Mouse (Mus musculus) cerebellum, postnatal 25 days (tissue): ENCODE results near the gene Agbl4.

Experiments
- DNase-seq, 2 experiments: peaks; one replicate each; pipeline ENCODE4 v3.0.0; 2021; ENCODE audit warnings: mixed read lengths in 2 of 2

Gene Agbl4

DNA sequence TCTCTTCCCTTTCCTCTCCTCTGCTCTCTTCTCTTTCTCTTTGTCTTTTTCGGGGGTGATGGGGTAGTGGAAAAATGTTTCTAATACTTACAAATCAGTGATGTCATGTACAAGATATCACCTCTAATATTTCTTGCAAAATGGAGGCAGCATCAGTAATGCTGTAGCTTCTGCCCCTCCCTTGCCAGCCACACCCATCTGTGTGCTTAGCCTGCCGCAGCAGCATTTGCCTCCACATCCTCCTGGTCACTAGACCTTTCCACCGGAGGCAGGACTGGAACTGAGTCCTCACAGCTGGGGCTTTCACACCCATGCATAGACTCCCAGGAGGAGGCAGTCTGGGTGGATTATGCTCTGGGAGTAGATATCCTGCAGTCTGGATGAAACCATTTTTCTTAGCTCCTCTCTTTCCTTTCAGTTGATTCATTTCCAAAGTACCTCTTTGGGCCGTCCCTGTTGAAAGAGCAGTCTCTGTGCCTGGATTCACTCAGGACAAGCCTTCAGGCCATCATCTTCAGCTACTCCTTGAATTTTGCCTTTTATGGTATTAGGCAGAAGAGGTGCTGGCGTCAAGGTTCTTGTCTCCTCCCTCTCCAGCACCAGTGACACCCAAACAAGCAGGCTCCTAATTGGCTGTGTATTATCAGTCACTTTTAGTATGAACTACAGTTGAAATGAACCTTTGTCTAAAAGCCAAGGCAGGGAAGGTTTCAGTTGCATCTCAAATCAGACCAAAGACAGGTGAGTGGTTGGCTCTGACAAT lies 1105.7 kb downstream of the Agbl4 start:
- no peak for DNase-seq

GRCm38 (mm10) chr4:111504952-111505351 lies 1107.5 kb downstream of the Agbl4 start:
- no peak for DNase-seq

DNA sequence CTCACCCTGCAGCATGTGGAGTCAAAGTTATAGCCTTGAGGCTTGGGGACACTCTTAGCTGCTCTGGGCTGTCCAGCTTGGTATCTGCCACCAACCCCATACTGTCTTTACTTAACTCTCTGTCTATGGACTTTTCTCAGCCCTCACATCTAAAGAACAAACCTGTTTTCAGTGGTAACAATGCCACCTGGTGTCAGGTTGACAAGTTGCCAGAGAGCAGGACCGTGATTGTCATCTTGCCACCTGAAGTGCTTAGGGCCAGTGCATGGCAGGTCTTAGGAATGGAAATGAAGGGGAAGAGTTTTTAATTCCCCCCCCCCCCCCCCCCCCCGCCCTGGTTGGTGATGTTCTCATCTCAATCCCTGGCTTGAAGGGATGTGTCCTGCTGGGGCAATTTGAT lies 1112.7 kb downstream of the Agbl4 start:
- no peak for DNase-seq

DNA sequence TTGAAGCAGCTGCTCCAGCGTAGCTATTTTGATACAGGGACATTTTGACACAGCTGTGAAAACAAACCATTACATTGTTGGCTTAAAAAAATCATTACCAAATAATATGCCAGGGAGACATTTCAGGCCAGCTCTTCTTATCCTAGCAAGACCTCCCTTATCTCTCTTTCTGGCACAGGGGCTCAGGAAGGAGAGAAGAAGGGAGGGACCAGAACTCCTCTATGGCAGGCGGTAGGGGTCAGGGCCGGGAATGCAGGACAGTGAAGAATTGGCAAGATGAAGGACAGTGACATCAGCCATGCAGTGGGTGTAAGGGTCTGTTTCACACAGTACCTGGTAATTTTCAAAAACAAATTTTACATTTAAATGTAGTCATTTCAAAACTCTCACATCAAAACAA lies 1116.5 kb downstream of the Agbl4 start:
- no peak for DNase-seq

DNA sequence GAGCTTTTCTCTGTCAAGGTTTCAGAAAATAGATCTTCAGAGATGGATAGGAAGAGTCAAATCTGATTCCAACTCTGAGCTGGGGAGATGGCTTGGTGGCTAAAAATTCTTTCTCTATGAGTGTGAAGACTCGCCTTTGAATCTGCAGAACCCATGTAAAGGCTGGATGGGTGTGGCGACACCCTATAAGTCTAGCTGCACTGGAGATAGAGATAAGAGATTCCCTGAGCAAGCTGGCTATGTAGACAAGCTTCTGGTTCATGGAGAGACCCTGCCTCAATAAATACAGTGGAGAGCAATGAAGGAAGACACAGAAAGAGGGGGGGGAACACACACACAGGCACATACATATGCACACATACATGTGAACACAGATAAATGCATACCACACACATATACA lies 1118.7 kb downstream of the Agbl4 start:
- no peak for DNase-seq

GRCm38 (mm10) chr4:111517063-111517792 lies 1119.8 kb downstream of the Agbl4 start:
- DNase-seq = no peak

DNA sequence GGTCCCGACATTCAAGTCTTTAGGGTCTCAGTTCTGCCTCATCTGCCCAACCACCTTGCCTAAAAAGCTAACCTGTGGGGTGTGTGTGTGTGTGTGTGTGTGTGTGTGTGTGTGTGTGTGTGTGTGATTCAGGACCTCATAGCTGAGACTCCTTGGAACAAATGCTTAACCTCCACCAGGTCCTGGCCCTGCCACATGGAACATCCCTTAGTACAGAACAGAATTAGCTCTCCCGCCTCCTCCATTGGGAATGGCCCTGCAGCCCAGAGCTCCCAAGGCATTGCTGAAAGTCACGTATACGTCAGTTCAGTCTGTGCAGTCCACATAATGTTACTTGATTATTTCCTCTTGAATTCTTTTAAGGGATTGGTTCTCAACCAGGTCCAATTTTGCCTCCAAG lies 1120.7 kb downstream of the Agbl4 start:
- no peak for DNase-seq

DNA sequence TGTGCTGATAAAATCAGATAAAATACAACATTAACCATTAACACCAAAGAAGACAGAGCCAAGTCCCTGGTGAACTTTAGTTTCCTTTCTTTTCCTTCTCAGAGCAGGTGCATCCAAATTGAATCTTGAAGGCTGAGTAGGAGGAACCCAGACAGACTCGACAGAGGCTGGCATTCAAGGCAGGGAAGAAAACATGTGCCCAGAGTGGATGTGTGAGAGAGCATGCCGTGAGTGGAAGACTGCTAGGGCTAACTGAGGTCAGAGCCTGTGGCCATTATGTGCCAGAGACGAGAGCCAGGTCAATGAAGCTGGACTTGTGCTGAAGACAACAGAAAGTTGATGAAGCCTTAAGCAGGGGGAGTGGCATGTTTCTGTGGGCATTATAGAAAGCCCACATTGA lies 1121.8 kb downstream of the Agbl4 start:
- no peak for DNase-seq

- no peak for DNase-seq
Observed at GRCm38 (mm10) chr4:111520006-111520405, 1122.5 kb downstream of the Agbl4 start.

GRCm38 (mm10) chr4:111522974-111523373 lies 1125.5 kb downstream of the Agbl4 start:
- no peak for DNase-seq

GRCm38 (mm10) chr4:111528961-111529360 lies 1131.5 kb downstream of the Agbl4 start:
- no peak for DNase-seq

DNA sequence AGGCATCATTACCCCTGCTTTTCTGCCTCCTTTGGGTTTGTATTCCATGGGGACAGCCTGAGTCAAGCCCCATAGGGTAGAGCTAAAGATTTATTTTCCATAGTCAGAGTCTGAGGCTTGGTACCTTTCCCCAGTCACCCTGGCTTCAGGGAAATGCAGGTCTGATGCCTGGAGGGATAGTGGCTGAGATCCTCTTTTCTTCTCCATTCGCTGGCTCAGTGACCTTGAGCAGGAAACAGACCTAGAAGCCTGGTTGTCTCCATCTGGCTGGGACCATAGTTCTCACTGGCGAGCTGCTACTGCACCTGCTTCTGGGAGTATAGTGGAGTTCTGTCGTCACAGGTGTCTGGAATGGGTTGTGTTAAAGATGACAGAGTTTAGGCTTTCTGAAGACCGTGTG lies 1132.5 kb downstream of the Agbl4 start:
- no peak for DNase-seq

- DNase-seq = no peak
Observed at GRCm38 (mm10) chr4:111530537-111530936, 1133.1 kb downstream of the Agbl4 start.

GRCm38 (mm10) chr4:111544684-111545083 lies 1147.2 kb downstream of the Agbl4 start:
- no peak for DNase-seq

DNA sequence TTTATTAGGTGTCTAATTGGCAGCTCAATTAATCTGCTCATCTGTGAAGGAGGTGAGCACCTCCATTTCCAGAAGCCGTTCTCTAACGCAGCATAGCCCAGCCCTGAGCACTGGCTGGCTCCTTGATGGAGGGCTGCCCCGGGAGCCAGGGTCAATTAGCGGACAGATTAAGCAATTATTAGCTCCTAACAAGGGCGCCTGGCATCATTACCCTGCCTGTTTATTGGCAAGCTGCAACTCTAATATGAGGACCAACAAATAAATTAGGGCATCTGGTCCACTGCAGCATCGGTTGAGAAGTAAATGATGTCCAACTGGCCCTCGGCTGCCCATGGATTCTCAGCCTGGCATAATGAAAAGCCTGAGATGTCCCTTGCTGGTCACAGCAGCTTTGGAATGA lies 1148.5 kb downstream of the Agbl4 start:
- DNase-seq = no peak

DNA sequence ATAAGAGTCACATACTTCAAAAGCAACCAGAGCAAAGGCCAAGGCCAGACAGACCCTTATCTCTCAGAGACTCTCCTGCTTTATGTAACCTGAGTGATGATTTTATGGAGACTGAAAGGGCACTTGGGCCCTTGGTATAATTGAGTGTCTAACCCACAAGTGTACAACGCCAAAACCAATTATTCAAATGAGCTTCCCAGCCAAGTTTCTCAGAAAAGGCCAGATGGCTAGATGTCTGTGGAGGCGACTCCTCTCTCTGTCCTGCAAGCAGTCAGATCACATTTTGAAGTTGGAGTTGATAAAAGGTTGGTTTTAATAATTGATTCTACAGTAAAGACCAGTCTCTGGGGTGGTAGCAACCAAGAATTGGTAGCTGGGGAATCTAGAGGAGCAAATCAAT lies 1158.0 kb downstream of the Agbl4 start:
- no peak for DNase-seq

- DNase-seq = no peak
Observed at GRCm38 (mm10) chr4:111577087-111577773, 1179.8 kb downstream of the Agbl4 start.

DNA sequence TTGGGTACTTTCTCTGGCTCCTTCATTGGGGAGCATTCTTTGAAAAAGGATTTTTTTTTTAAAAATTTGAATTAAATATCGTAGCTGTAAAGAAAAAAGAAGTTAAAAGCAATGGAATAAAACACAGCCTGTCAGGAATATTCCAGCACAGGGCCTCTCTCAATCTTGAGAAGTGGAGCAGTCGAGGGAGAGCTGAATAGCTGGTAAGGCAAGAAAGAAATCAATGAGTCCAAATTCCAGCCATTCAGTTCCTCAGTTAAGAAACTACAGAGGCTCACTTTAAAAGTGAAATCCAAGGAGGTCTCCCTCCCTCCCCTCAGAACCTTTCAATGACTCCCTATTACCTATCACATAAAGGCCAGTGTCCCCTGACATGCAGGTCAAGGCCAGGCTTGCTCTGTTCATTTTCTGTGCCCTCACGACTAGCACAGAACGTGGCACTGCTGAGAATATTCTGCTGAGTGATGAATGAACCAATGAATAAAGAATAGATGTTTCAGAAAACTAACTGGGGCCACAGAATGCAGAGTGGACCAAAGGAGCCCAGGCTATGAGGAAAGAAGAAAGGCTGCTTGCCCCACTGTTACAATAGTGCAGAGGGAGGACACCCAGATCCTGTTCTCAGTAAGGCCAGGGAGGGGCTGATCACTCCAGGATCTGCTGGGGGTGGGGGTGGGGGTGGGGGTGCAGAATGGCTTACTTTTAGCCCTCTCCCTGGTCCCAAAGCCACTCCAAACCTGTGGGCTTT lies 1181.8 kb downstream of the Agbl4 start:
- DNase-seq = no peak

DNA sequence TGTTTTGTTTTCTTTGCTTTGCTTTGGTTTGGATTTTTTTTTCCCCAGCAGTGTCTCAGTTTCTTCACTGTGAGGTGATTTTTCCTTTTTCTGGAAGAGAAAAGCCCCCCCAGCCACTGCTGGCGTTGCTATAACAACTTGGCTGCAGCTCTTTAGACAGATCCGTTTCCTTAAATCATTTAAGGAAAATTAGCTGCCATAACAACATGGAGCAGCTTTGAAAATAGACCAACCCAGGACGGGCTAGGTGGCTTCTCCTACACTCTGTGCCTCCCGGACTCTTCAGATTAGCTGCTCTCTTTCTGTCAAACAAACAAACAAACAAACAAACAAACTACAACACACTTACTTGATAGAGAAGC lies 1182.4 kb downstream of the Agbl4 start:
- no peak for DNase-seq

DNA sequence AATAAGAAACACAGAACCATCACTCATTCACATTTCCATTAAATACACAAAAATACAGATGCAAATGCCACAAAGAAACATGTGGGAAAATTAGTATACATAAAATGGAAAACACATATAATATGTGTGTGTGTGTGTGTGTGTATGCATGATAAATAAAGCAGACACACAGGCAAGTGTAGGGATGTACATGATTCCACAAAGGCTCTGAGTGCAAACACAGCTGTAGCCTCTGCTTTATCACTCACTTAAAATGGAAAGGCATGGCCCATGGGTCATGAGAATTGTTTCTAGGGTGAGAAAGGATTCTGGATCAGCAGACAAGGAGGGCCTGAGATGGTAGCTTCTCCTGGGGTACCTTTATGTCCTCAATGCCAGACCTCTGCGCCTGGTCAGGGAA lies 1182.8 kb downstream of the Agbl4 start:
- no peak for DNase-seq

DNA sequence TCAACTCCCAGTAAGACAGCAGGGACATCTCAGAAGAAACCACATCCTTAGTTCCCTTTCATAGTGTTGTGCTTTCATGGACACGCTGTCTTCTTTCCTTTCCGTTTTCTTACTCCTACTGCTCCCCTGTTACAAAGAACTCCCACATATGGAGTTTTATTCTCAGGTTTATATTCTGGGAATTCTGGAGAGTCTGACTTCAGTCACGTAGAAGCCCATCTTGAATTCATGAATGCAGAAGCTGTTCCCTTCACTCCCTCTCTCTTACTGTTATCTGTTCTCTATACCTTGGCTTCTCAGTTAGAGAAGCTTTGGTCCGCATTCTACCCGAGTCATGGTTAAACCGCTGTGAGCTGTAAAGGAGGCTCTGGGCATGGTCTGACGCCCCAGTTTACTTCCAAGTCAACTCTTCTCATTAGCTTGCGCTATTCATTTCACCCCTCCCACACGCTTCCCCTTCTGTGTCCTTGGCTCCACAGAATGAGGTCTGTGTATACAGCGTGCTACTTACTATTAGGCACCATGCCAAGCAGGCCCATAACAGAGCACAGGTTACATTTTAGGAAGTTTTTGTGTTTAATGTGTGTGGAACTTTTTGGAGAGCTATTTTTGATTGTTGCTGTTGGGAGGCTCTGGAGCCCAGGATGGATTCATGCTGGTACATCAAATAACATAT lies 1186.2 kb downstream of the Agbl4 start:
- no peak for DNase-seq

- DNase-seq = no peak
Observed at GRCm38 (mm10) chr4:111584286-111584685, 1186.8 kb downstream of the Agbl4 start.

DNA sequence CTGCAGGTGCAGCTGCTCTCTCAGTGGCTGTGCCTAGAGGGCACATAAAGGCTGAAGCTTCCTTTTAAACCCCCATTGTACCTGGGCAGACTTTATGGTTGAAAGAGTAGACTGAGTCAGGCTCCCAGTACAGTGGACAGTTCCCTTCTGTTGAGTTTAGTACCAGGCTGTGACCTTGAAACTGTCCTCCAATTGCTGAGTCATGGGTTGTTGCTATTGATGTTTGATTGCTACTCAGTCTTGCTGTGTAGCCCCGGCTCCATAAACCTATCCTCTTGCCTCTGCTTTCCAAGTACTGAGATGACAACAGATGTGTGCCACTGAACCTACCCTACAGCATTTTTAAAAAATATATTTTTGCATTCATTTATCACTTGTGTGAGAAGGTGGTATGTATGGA lies 1190.8 kb downstream of the Agbl4 start:
- DNase-seq = no peak
